Mouse (Mus musculus) forebrain, embryonic 14.5 days (tissue): ENCODE results near the gene Cxcr4. TPM values are rescaled to one million over a fixed set of nuclear protein-coding genes. Genes with fewer than 3 reads are reported as not detected.

Experiments used
- ATAC-seq: fragments of 200-750 bp; cut with Nextera tagmentation; 2 replicates; pipeline ENCODE4 v1.8.0; 2017; ENCODE audit warnings: mild to moderate bottlenecking, moderate library complexity
- DNase-seq: peaks from one replicate; pipeline ENCODE4 v3.0.0-alpha.2; 2015; ENCODE audit warnings: low spot score
- H3K27ac ChIP-seq: fragments of 300-500 bp; sonication (generic); 2 replicates; pipeline ENCODE4 v1.5.1; 2014; ENCODE audit warnings: low read depth, mild to moderate bottlenecking, control low read depth, low read length, moderate library complexity
- H3K27me3 ChIP-seq: fragments of 300-500 bp; sonication (generic); replicated peaks from 2 replicates; pipeline ENCODE4 v1.6.1; 2014; ENCODE audit warnings: low read length, control low read depth, mixed read lengths; ENCODE audit not compliant: control insufficient read depth, insufficient read depth
- H3K36me3 ChIP-seq: fragments of 300-500 bp; sonication (generic); 2 replicates; pipeline ENCODE4 v1.6.1; 2014; ENCODE audit warnings: low read length, control low read depth; ENCODE audit not compliant: control insufficient read depth, insufficient read depth
- H3K4me1 ChIP-seq: fragments of 300-500 bp; sonication (generic); 2 replicates; pipeline ENCODE4 v1.6.1; 2014; ENCODE audit warnings: antibody characterized with exemption, low read length, control low read depth; ENCODE audit not compliant: control insufficient read depth, insufficient read depth
- H3K4me2 ChIP-seq: fragments of 300-500 bp; sonication (generic); 2 replicates; pipeline ENCODE4 v1.6.1; 2014; ENCODE audit warnings: mild to moderate bottlenecking, control low read depth, low read length
- H3K4me3 ChIP-seq: fragments of 300-500 bp; sonication (generic); 2 replicates; pipeline ENCODE4 v1.5.1; 2014; ENCODE audit warnings: low read depth, low read length, control low read depth
- H3K9ac ChIP-seq: fragments of 300-500 bp; sonication (generic); 2 replicates; pipeline ENCODE4 v1.6.1; 2014; ENCODE audit warnings: mild to moderate bottlenecking, low read length, control low read depth, moderate library complexity
- H3K9me3 ChIP-seq: fragments of 300-500 bp; sonication (generic); replicated peaks from 2 replicates; pipeline ENCODE4 v1.6.1; 2016; ENCODE audit warnings: low read length, control low read depth, mixed read lengths; ENCODE audit not compliant: control insufficient read depth
- WGBS: fragments of 180-500 bp; shearing (Covaris S2); extraction: QIAGEN DNeasy Blood & Tissue Kit; methylation state at CpG from one replicate; pipeline ENCODE4 v1.1.7; 2014; 5-methylcytosine and 5-hydroxymethylcytosine counted together
- polyA plus RNA-seq: library from polyadenylated mRNA; unstranded; fragments of >200 nt; fragmentation: Nextera tagmentation; extraction: Ambion mirVana; gene quantifications from 2 replicates; pipeline ENCODE4 v1.2.1, GENCODE M21; 2014

The Cxcr4 gene
- polyA plus RNA-seq = 13.5 and 13.8 TPM in 2 replicates

DNA sequence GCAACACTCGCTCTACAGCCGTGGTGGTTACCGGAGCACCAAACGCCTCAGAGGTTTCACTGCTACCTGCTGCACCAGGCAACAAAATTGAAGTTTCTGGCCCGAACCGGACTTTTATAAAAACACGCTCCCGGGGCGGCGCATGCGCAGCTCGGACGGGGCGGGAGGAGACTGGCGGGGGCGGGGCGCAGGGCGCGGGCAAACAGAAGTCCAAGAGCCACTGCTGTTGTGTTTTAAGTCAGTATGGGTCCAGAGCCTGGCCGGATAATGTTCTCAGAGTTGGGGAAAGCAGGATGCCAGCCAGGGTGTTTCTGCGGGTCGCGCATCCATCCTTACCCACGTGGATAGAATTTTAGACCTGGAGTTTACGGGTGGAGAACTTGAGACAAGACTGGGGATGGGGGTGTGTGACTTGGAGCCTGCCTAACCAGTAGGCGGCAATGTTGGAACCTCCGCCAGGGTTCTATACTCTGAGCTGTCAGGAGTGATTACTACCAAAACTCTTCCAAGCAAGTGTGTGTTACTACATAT is at the start of gene Cxcr4:
Gene Cxcr4, minus strand, starts transcription at position 83 of the 531 bp plus-strand sequence.
- peak within 1 kb of the TSS; percentile 81 for H3K9ac ChIP-seq
- WGBS = under 1% methylated on average over 27 of the region's 27 CpGs
- peak within 1 kb of the TSS; percentile 65 for H3K4me3 ChIP-seq
- DNase-seq (peak; percentile 87), ATAC-seq (peak; percentile 77)
- no peaks in the 10 kb centered on the region for H3K27me3 ChIP-seq
- no peaks in the 10 kb centered on the region for H3K9me3 ChIP-seq
- H3K4me2 ChIP-seq = peak within 1 kb of the TSS; percentile 90
- peaks cover 10% of the 10 kb centered on the region for H3K36me3 ChIP-seq
- H3K4me1 ChIP-seq = peaks cover 28% of the 10 kb centered on the region
- peak within 1 kb of the TSS; percentile 72 for H3K27ac ChIP-seq

DNA sequence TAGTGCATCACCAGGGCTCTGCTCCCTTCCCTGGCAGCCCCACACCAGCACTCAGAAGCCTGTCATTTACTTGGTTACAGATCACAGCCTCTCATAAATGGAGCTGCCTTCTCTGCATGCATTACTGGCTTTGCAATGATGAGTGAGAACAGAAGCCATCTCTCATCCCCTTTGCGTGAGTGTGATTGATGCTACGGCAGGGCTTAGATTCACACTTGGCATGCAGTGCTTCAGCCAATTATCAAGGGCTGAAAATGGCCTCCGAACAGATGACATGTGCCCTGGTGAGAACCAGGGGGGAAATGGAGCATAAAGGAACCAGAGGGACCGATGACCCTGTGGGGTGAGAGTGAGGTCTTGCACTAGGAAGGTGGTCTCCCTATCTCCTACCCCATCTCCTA is 47.6 kb upstream of the Cxcr4 start:
- DNase-seq = peak; percentile 47
- no peak overlapping the region for H3K27ac ChIP-seq
- ATAC-seq = peak; percentile 42; the same call in 1 of the 2 replicates
- H3K4me3 ChIP-seq = no peak overlapping the region
- H3K4me2 ChIP-seq = no peak overlapping the region
- H3K36me3 ChIP-seq = no peaks in the 10 kb centered on the region
- WGBS = 58% methylated on average over 4 of the region's 4 CpGs
- H3K9ac ChIP-seq = no peak overlapping the region
- H3K27me3 ChIP-seq = no peaks in the 10 kb centered on the region
- H3K4me1 ChIP-seq = 0 out of 2 replicates have a peak, but pooled peaks cover 6% of the 10 kb centered on the region
- no peaks in the 10 kb centered on the region for H3K9me3 ChIP-seq

DNA sequence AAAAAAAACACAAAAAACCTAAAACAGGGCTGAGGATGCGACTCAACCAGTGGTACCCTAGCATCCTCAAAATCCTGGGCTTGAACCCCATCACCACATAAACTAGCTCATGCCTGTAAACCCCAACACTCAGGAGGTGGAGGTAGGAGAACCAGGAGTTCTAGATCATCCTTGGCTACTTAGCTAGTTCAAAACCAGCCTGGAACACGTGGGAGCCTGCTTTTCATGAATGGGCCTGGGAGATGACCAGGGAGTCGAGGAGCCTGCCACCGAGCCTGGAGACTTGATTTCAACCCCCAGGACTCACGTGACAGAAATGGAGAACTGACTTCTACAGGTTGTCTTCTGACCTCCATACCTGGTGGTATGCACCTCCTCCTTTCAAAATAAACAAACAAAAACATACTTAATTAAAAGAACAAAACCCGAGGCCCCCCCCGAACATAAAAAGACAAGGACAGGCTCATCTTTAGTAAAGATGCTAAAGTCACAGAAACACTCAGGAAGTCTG is 45.2 kb upstream of the Cxcr4 start:
- no peak overlapping the region for H3K27ac ChIP-seq
- ATAC-seq = no peak
- H3K9me3 ChIP-seq = no peaks in the 10 kb centered on the region
- H3K4me3 ChIP-seq = no peak overlapping the region
- no peaks in the 10 kb centered on the region for H3K4me1 ChIP-seq
- no peak overlapping the region for H3K9ac ChIP-seq
- DNase-seq = no peak
- H3K27me3 ChIP-seq = no peaks in the 10 kb centered on the region
- 89% methylated on average over 7 of the region's 7 CpGs for WGBS
- no peaks in the 10 kb centered on the region for H3K36me3 ChIP-seq
- no peak overlapping the region for H3K4me2 ChIP-seq

DNA sequence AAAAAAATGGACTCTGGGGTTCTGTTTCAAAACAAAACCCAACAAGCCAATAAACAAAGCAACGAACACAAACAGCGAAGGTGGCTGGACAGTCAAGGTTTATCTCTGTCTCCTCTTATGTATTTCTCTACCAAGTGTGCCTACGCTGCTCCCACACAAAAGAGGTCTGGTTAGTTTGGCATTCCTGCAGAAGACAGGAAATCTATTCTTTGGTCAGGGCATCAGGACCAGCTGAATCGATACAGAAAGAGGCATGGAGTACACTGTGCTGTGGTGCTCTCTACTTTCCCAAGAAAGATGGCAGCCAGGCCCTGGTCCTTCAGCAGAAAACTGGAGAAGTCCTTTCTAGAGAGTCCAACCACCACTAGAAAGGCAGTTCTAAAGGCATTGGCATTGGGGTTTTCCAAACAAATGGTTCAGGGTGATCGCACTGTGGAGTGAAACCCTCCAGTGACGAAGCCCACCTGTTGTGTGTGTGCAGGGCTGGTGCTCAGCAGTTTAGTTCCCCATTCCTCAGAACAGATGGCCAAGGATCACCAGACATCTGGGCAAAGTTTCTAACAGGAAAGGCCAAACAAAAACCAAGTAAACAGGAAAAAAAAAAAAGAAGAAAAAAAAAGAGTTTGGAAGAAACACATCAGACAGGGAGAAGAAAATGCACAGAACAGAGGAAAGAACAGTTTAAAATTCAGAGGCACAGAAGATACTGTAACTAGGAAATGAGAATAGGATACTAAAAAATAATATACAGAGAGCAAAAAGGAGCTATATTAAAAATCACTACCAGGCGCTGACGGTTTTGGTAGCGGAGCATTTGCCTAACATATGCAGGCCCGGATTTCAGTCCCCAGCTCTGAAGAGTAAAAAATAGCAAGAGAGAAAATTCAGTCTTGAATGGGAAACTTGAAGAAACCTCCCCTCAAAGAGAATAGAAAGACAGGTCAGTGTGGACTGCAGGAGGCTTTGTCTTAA is 44.5 kb upstream of the Cxcr4 start:
- no peak for DNase-seq

DNA sequence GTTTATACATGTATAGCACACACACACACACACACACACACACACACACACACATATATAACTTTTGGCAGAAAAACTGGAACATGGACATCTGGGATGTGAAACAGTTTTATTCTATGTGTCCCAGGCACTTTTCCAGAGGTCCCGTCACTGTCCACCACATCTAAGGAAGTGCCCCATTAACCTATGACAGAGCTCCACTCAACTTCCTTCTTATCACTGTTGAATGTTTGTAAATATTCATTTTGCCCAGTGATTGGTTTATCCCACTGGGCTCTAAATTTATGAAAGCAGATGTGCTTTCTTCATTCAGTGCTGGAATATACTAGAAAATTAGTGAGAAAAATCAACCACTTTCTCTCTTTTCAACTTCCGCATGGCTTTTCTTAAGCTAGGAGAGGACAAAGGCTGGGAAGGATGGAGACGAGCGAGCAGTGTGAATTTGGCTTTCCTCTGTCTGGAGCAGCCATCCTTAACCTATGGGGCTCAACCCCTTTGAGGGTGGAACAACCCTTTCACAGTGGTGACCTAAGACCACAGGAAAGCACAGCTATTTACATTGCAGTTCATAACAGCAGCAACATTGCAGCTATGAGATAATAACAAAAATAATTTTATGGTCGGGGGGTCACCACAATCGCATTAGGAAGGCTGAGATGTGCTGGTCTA is 41.8 kb upstream of the Cxcr4 start:
- H3K9me3 ChIP-seq = no peaks in the 10 kb centered on the region; the same call in 1 of the 2 replicates
- H3K36me3 ChIP-seq = no peaks in the 10 kb centered on the region
- H3K27me3 ChIP-seq = no peaks in the 10 kb centered on the region
- H3K4me3 ChIP-seq = no peak overlapping the region
- no peak overlapping the region for H3K9ac ChIP-seq
- no peak overlapping the region for H3K4me2 ChIP-seq
- no peak overlapping the region for H3K27ac ChIP-seq
- no peak for ATAC-seq
- WGBS = 84% methylated on average over 6 of the region's 6 CpGs
- DNase-seq = no peak
- H3K4me1 ChIP-seq = no peaks in the 10 kb centered on the region

More for the DNA sequence above, 44.5 kb upstream of the Cxcr4 start:
- no peaks in the 10 kb centered on the region for H3K9me3 ChIP-seq
- no peak overlapping the region for H3K9ac ChIP-seq
- no peak overlapping the region for H3K4me2 ChIP-seq
- H3K4me3 ChIP-seq = no peak overlapping the region
- H3K27ac ChIP-seq = no peak overlapping the region
- H3K27me3 ChIP-seq = no peaks in the 10 kb centered on the region
- no peaks in the 10 kb centered on the region for H3K36me3 ChIP-seq
- no peaks in the 10 kb centered on the region for H3K4me1 ChIP-seq
- ATAC-seq = no peak
- whole genome bisulfite sequencing = 94% methylated on average over 10 of the region's 10 CpGs

DNA sequence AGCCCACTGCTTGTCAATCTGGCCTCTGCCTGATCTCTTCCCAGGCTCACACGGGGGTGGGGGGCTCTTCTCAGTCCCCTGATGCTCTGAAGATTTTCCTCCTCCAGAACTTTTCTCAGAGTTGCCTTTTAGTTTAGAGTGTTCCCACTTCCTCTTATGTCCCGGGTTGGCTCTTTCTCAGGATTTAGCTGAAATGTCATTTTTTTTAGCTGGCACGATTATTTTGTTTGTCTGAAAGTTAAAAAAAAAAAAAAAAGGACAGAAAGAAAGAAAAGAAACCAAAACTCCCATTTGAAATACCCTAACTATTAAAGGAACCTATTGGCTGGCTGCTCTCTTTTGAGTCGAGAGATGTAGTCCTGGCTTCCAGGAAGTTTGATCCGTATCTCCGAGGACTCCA is 40.4 kb upstream of the Cxcr4 start:
- ATAC-seq (no peak), DNase-seq (no peak)
- Histone ChIP-seq H3K36me3 (no peaks in the 10 kb centered on the region), H3K27ac (no peak overlapping the region), H3K9me3 (no peaks in the 10 kb centered on the region; the same call in 1 of the 2 replicates), H3K27me3 (no peaks in the 10 kb centered on the region), H3K4me1 (no peaks in the 10 kb centered on the region), H3K9ac (no peak overlapping the region), H3K4me3 (no peak overlapping the region), H3K4me2 (no peak overlapping the region)
- WGBS = 79% methylated on average over 6 of the region's 6 CpGs

DNA sequence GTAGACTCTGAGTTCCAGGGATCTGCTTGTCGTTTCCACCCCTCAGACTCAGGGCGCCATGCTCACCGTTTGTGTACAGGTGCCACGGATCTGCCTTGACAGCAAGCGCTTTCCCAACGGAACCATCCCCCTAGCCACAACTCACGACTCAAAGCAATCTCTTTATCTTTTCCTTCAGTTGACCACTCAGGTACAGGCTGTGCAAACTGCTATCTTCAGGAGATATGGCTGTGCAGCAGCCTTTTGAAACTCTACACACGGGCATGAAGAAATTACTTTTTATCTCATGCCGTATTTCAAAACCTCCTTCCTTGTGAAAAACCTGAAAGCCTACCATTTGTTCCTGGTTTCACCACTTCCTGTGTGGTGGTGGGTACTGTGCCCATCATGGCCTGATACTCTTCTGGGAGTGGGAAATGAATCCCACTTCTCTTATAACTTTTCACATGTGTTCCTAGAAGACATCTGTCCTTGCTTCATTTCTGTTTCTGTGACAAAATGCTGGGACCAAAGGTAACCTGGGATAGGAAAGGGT is 34.1 kb upstream of the Cxcr4 start:
- H3K36me3 ChIP-seq = no peaks in the 10 kb centered on the region
- no peak overlapping the region for H3K4me3 ChIP-seq
- H3K9me3 ChIP-seq = no peaks in the 10 kb centered on the region; the same call in 1 of the 2 replicates
- H3K9ac ChIP-seq = no peak overlapping the region
- no peaks in the 10 kb centered on the region for H3K27me3 ChIP-seq
- DNase-seq (no peak), ATAC-seq (no peak)
- 90% methylated on average over 9 of the region's 9 CpGs for WGBS
- peaks cover 15% of the 10 kb centered on the region for H3K4me1 ChIP-seq
- no peak overlapping the region for H3K4me2 ChIP-seq
- H3K27ac ChIP-seq = no peak overlapping the region

DNA sequence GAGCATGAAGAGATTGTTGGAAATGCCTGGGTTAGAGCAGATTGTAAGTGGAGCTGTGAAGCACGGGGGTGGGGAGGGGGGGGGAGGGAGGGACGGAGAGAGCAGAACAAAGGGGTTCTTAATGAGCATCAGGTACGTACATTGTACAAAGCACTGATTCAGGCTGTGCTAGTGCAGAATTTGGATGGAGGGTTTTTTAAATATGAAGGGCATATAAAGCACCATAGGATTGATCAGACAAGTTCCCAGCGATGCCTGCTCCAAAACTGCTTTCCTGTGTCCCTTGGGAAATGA is 31.4 kb upstream of the Cxcr4 start:
- H3K27ac ChIP-seq = no peak overlapping the region
- H3K4me1 ChIP-seq = peaks cover 15% of the 10 kb centered on the region
- DNase-seq = no peak
- H3K4me3 ChIP-seq = no peak overlapping the region
- no peaks in the 10 kb centered on the region for H3K27me3 ChIP-seq
- ATAC-seq = peak; percentile 42
- H3K4me2 ChIP-seq = no peak overlapping the region
- H3K9ac ChIP-seq = no peak overlapping the region
- WGBS = 17% methylated on average over 4 of the region's 4 CpGs
- no peaks in the 10 kb centered on the region for H3K36me3 ChIP-seq
- no peaks in the 10 kb centered on the region for H3K9me3 ChIP-seq
